Mouse (Mus musculus) testis, adult 2 months (tissue): ENCODE data around the gene Prdm2.

ENCODE experiments used
- CTCF ChIP-seq: fragments of 200-500 bp; IDR thresholded peaks from 2 replicates; pipeline ENCODE4 v1.5.1; 2012; ENCODE audit warnings: low read depth, mild to moderate bottlenecking, inconsistent platforms, low read length, moderate library complexity; ENCODE audit not compliant: control insufficient read depth, insufficient read depth, insufficient replicate concordance
- POLR2A ChIP-seq: fragments of 200-500 bp; IDR thresholded peaks from 2 replicates; pipeline ENCODE4 v1.6.1; 2012; ENCODE audit warnings: low read depth, mild to moderate bottlenecking, inconsistent platforms, low read length, moderate library complexity; ENCODE audit not compliant: control insufficient read depth

DNA sequence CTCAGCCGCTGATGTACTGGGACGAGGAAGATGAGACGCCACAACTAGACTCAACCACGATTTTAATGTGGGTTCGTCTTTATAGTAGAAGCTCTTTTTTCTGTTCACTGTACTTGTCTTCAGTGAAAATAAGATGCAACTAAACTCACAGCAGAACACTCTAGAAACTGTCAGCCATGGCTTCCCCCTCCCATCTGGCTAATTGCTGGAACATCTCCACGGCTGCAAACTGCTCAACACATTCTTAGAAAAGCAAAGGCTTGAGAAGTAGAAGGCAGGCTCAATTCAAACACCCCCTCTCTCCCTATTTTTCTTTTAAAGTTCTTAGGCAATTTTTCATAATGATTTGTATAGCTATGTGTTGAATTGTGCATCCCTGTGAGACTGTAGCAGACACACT lies 29.7 kb downstream of the Prdm2 start:
- no peak for TF ChIP-seq CTCF
- TF ChIP-seq POLR2A: no peak
